ENCODE assay signal across 9 mouse cellular contexts in the genomic region with DNA sequence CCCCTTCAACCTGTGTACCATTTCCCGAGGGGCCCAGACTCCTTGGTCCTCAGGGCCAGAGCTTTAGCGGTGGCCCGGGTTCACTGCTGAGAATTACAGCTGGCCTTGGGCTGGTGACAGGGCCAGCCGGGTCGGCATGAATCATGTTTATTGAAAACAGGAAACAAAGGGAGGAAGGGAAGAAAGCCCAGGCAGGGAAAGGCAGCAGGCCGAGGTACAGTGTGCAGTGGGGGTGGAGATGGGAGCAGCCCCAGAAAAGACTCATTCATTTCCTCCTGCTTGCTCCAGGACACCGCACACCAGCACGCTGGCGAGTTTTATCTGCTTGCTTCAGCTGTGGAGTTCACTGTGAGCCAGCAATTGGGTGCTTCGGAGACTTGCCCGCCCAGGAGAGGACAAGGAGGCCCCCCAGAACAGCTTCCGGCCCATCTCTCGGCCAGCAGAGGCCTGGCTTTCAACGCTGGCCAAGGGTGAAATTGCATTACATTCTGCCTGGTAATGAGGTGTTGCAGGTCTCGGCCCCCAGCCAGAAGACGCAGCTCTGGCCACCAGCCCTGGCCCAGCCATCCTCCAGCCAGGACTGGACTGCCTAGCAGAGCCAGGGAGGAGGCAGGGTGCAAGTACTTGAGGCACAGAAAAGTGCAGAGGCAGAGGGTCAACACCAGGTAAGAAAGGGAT. TPM values are rescaled to one million over a fixed set of nuclear protein-coding genes. Genes with fewer than 3 reads are reported as not detected.
DNase-seq lines count a peak whose midpoint lies in the region; ATAC-seq and TF ChIP-seq lines count a peak whose summit lies in the region.
"Had no signal": no experiment of that assay in that cellular context is flagged by ENCODE, and none has a peak within 500 bp of the region (broad histone marks: within the 10 kb centered on the region; RNA-seq: fewer than 3 reads in every experiment).

No protein-coding gene starts in this region.

- 33% methylated on average over 16 of the region's 16 CpGs for WGBS in heart, postnatal 0 days
- WGBS in limb, embryonic 10.5 days: 20% methylated on average over 16 of the region's 16 CpGs
- WGBS in midbrain, embryonic 10.5 days: 45% methylated on average over 16 of the region's 16 CpGs

- no peak overlapping the region for H3K27ac ChIP-seq in heart, postnatal 0 days (ENCODE audit: low read depth)
- H3K27ac ChIP-seq in limb, embryonic 10.5 days: peak overlapping the region; percentile 82
- peak overlapping the region; percentile 79 for H3K27ac ChIP-seq in midbrain, embryonic 10.5 days (replicated peaks)

- no peak overlapping the region for H3K4me2 ChIP-seq in heart, postnatal 0 days (ENCODE audit: low read depth, low read length)

- DNase-seq in cerebellum, postnatal 25 days: peak; percentile 78 to 85
- DNase-seq in heart, postnatal 0 days (ENCODE audit: low spot score): peak; percentile 10
- peak; percentile 77 for DNase-seq in limb, embryonic 10.5 days (ENCODE audit: low spot score)
- DNase-seq in midbrain, embryonic 10.5 days (ENCODE audit: low spot score): no peak
- no peak for DNase-seq in spleen, adult 12 weeks (ENCODE audit: low spot score)
- no peak for DNase-seq in testis, postnatal 10 days (ENCODE audit: low spot score)

- H3K4me3 ChIP-seq in megakaryocyte, embryonic 14.5 days (replicated peaks): peak overlapping the region; percentile 89
- no peak overlapping the region for H3K4me3 ChIP-seq in heart, postnatal 0 days (ENCODE audit: low read depth, low read length)
- peak overlapping the region; percentile 33 for H3K4me3 ChIP-seq in limb, embryonic 10.5 days
- H3K4me3 ChIP-seq in midbrain, embryonic 10.5 days: no peak overlapping the region

- TF ChIP-seq EP300 in heart, postnatal 0 days (IDR thresholded peaks at IDR 0.05; ENCODE audit: low read depth): no peak

- peaks cover 22% of the 10 kb centered on the region for H3K27me3 ChIP-seq in megakaryocyte, embryonic 14.5 days (replicated peaks)
- no peaks in the 10 kb centered on the region for H3K27me3 ChIP-seq in heart, postnatal 0 days (ENCODE audit: control insufficient read depth, insufficient read depth, low read length)
- peaks cover 50% of the 10 kb centered on the region for H3K27me3 ChIP-seq in limb, embryonic 10.5 days (ENCODE audit: low read depth, poor library complexity, severe bottlenecking)
- H3K27me3 ChIP-seq in midbrain, embryonic 10.5 days (ENCODE audit: low read depth, poor library complexity, severe bottlenecking): peaks cover 4% of the 10 kb centered on the region; the same call in 1 of the 2 replicates

- H3K9ac ChIP-seq in heart, postnatal 0 days (replicated peaks; ENCODE audit: low read depth, low read length): no peak overlapping the region

- peaks cover 84% of the 10 kb centered on the region for H3K4me1 ChIP-seq in megakaryocyte, embryonic 14.5 days
- no peaks in the 10 kb centered on the region for H3K4me1 ChIP-seq in heart, postnatal 0 days (ENCODE audit: control insufficient read depth, insufficient read depth)
- peaks cover 35% of the 10 kb centered on the region for H3K4me1 ChIP-seq in limb, embryonic 10.5 days
- peaks cover 19% of the 10 kb centered on the region for H3K4me1 ChIP-seq in midbrain, embryonic 10.5 days

- peaks cover 7% of the 10 kb centered on the region; the same call in 1 of the 2 replicates for H3K9me3 ChIP-seq in megakaryocyte, embryonic 14.5 days
- H3K9me3 ChIP-seq in heart, postnatal 0 days (replicated peaks; ENCODE audit: control insufficient read depth, low read length): no peaks in the 10 kb centered on the region
- no peaks in the 10 kb centered on the region for H3K9me3 ChIP-seq in limb, embryonic 10.5 days (replicated peaks)
- H3K9me3 ChIP-seq in midbrain, embryonic 10.5 days (replicated peaks): no peaks in the 10 kb centered on the region

- H3K36me3 ChIP-seq in megakaryocyte, embryonic 14.5 days (replicated peaks; ENCODE audit: low read length): peaks cover 27% of the 10 kb centered on the region
- H3K36me3 ChIP-seq in heart, postnatal 0 days (replicated peaks; ENCODE audit: control insufficient read depth, insufficient read depth, low read length): no peaks in the 10 kb centered on the region
- H3K36me3 ChIP-seq in limb, embryonic 10.5 days: no peaks in the 10 kb centered on the region
- no peaks in the 10 kb centered on the region for H3K36me3 ChIP-seq in midbrain, embryonic 10.5 days

- ATAC-seq in megakaryocyte, adult 5-6 weeks (ENCODE audit: poor library complexity, severe bottlenecking): no peak
- ATAC-seq in heart, postnatal 0 days (ENCODE audit: insufficient read depth, low read depth): peak; percentile 33; the same call in 1 of the 2 replicates

- no peak for TF ChIP-seq CTCF in heart, postnatal 0 days (IDR thresholded peaks at IDR 0.05; ENCODE audit: low read depth)

RNA-seq across cellular contexts. Expression of gene Disp3, which starts 18.8 kb away (rescaled TPM):
- 1.0 and 1.9 TPM in 2 replicates for polyA plus RNA-seq in megakaryocyte, embryonic 14.5 days (2012; ENCODE audit: insufficient read depth, low replicate concordance)
- total RNA-seq in megakaryocyte, adult 5-6 weeks (2015): not detected in 2 replicates
- not detected in 2 replicates for total RNA-seq in megakaryocyte, adult 5-6 weeks (2017)
- total RNA-seq in heart, postnatal 0 days (2014; rRNA removed; ENCODE audit: low replicate concordance): 0.39 TPM in 1 of 2 replicates, not detected in the other
- polyA plus RNA-seq in heart, postnatal 0 days (2015; fragmentation: Nextera tagmentation; extraction: Ambion mirVana): 0.11 TPM in 1 of 2 replicates, not detected in the other
- polyA plus RNA-seq in limb, embryonic 10.5 days (2016; fragmentation: Nextera tagmentation; extraction: Ambion mirVana): 0.33 and 0.60 TPM in 2 replicates
- 3.2 and 3.7 TPM in 2 replicates for polyA plus RNA-seq in midbrain, embryonic 10.5 days (2016; fragmentation: Nextera tagmentation; extraction: Ambion mirVana)
- total RNA-seq: MEL had no signal

Comparison
In these comparisons a context has a peak if more than half of its experiments do, and no peak if none do; other contexts are left out.
1. H3K4me3 ChIP-seq: peak in megakaryocyte, embryonic 14.5 days (single experiment) and limb, embryonic 10.5 days (single experiment); none in heart, postnatal 0 days (single experiment) and midbrain, embryonic 10.5 days (single experiment).
2. DNase-seq: peak in cerebellum, postnatal 25 days (2 of 2), heart, postnatal 0 days (single experiment) and limb, embryonic 10.5 days (single experiment); none in midbrain, embryonic 10.5 days (single experiment), spleen, adult 12 weeks (single experiment) and testis, postnatal 10 days (single experiment).